Mouse (Mus musculus) embryonic facial prominence, embryonic 15.5 days (tissue): ENCODE measurements at regions not wholly inside any gene's neighbourhood (a gene's known extent, or its start where the extent isn't known, plus 50 kb on each side); places are given as distances from the start of the nearest gene placed in this dataset.
A peak's percentile ranks its signal among the peaks of the same experiment; 100 is the strongest.

ENCODE experiments used
- ATAC-seq: fragments of 200-750 bp; cut with Nextera tagmentation; 2 replicates; pipeline ENCODE4 v1.8.0; 2017; ENCODE audit warnings: low read depth, moderate TSS enrichment; ENCODE audit not compliant: insufficient number of reproducible peaks, low FRiP score, low TSS enrichment
- H3K27ac ChIP-seq: fragments of 300-500 bp; sonication (generic); replicated peaks from 2 replicates; pipeline ENCODE4 v1.5.1; 2015; ENCODE audit warnings: mild to moderate bottlenecking, inconsistent platforms
- H3K27me3 ChIP-seq: fragments of 300-500 bp; sonication (generic); 2 replicates; pipeline ENCODE4 v1.6.1; 2015; ENCODE audit warnings: inconsistent platforms
- H3K36me3 ChIP-seq: fragments of 300-500 bp; sonication (generic); 2 replicates; pipeline ENCODE4 v1.6.1; 2015; ENCODE audit warnings: mild to moderate bottlenecking, inconsistent platforms
- H3K4me1 ChIP-seq: fragments of 300-500 bp; sonication (generic); 2 replicates; pipeline ENCODE4 v1.6.1; 2015; ENCODE audit warnings: inconsistent platforms
- H3K4me2 ChIP-seq: fragments of 300-500 bp; sonication (generic); replicated peaks from 2 replicates; pipeline ENCODE4 v1.6.1; 2015; ENCODE audit warnings: mild to moderate bottlenecking, inconsistent platforms
- H3K4me3 ChIP-seq: fragments of 300-500 bp; sonication (generic); replicated peaks from 2 replicates; pipeline ENCODE4 v1.5.1; 2015; ENCODE audit warnings: mild to moderate bottlenecking, inconsistent platforms
- H3K9ac ChIP-seq: fragments of 300-500 bp; sonication (generic); 2 replicates; pipeline ENCODE4 v1.6.1; 2015; ENCODE audit warnings: inconsistent platforms
- H3K9me3 ChIP-seq: fragments of 300-500 bp; sonication (generic); replicated peaks from 2 replicates; pipeline ENCODE4 v1.6.1; 2016; ENCODE audit warnings: inconsistent platforms
- WGBS: fragments of 180-500 bp; shearing (Covaris S2); methylation state at CpG from one replicate; pipeline ENCODE4 v1.1.7; 2015; 5-methylcytosine and 5-hydroxymethylcytosine counted together

GRCm38 (mm10) chr3:22947181-22947580, 870.7 kb downstream of the Tbl1xr1 start:
- no peak overlapping the region for H3K27ac ChIP-seq
- H3K4me1 ChIP-seq = no peaks in the 10 kb centered on the region
- no peaks in the 10 kb centered on the region for H3K9me3 ChIP-seq
- no peaks in the 10 kb centered on the region for H3K27me3 ChIP-seq
- no peak overlapping the region for H3K4me2 ChIP-seq
- ATAC-seq = no peak
- no peaks in the 10 kb centered on the region for H3K36me3 ChIP-seq
- 68% methylated on average over 4 of the region's 4 CpGs for WGBS
- H3K9ac ChIP-seq = no peak overlapping the region
- H3K4me3 ChIP-seq = no peak overlapping the region

GRCm38 (mm10) chr3:22948168-22948768, 871.8 kb downstream of the Tbl1xr1 start:
- Histone ChIP-seq H3K27me3 (no peaks in the 10 kb centered on the region), H3K9me3 (no peaks in the 10 kb centered on the region), H3K4me3 (no peak overlapping the region), H3K27ac (0 out of 2 replicates have a peak overlapping the region, but pooled peaks have one; percentile 0), H3K4me1 (no peaks in the 10 kb centered on the region), H3K4me2 (no peak overlapping the region), H3K36me3 (no peaks in the 10 kb centered on the region), H3K9ac (no peak overlapping the region)
- WGBS = 18% methylated on average over 5 of the region's 5 CpGs
- ATAC-seq = peak; percentile 69

GRCm38 (mm10) chr3:22957422-22957821, 881.0 kb downstream of the Tbl1xr1 start:
- Histone ChIP-seq H3K27ac (no peak overlapping the region), H3K4me2 (no peak overlapping the region), H3K36me3 (no peaks in the 10 kb centered on the region), H3K4me3 (no peak overlapping the region), H3K4me1 (no peaks in the 10 kb centered on the region), H3K27me3 (no peaks in the 10 kb centered on the region), H3K9ac (no peak overlapping the region), H3K9me3 (no peaks in the 10 kb centered on the region)
- 53% methylated on average over 1 of the region's 1 CpGs for WGBS
- ATAC-seq = no peak

- WGBS = 83% methylated on average over 1 of the region's 1 CpGs
- Histone ChIP-seq H3K4me2 (no peak overlapping the region), H3K27me3 (no peaks in the 10 kb centered on the region), H3K4me3 (no peak overlapping the region), H3K9me3 (no peaks in the 10 kb centered on the region), H3K9ac (no peak overlapping the region), H3K27ac (no peak overlapping the region), H3K36me3 (no peaks in the 10 kb centered on the region), H3K4me1 (no peaks in the 10 kb centered on the region)
- ATAC-seq = no peak
Measured at GRCm38 (mm10) chr3:22972681-22973080, 896.2 kb downstream of the Tbl1xr1 start.

GRCm38 (mm10) chr3:22976801-22977200, 900.3 kb downstream of the Tbl1xr1 start:
- Histone ChIP-seq H3K27me3 (no peaks in the 10 kb centered on the region), H3K4me1 (no peaks in the 10 kb centered on the region), H3K27ac (no peak overlapping the region), H3K4me3 (no peak overlapping the region), H3K36me3 (no peaks in the 10 kb centered on the region), H3K9ac (no peak overlapping the region), H3K9me3 (no peaks in the 10 kb centered on the region), H3K4me2 (no peak overlapping the region)
- no peak for ATAC-seq
- 78% methylated on average over 1 of the region's 1 CpGs for WGBS

- no peak for ATAC-seq
- Histone ChIP-seq H3K4me2 (no peak overlapping the region), H3K27ac (no peak overlapping the region), H3K27me3 (no peaks in the 10 kb centered on the region), H3K36me3 (no peaks in the 10 kb centered on the region), H3K9ac (no peak overlapping the region), H3K9me3 (no peaks in the 10 kb centered on the region), H3K4me1 (no peaks in the 10 kb centered on the region), H3K4me3 (no peak overlapping the region)
- 84% methylated on average over 1 of the region's 1 CpGs for WGBS
Measured at GRCm38 (mm10) chr3:22979896-22980890, 903.7 kb downstream of the Tbl1xr1 start.

GRCm38 (mm10) chr3:22982430-22982829, 906.0 kb downstream of the Tbl1xr1 start:
- H3K9ac ChIP-seq = no peak overlapping the region
- no peaks in the 10 kb centered on the region for H3K9me3 ChIP-seq
- H3K36me3 ChIP-seq = no peaks in the 10 kb centered on the region
- H3K4me3 ChIP-seq = no peak overlapping the region
- H3K27ac ChIP-seq = no peak overlapping the region
- no peaks in the 10 kb centered on the region for H3K27me3 ChIP-seq
- H3K4me1 ChIP-seq = no peaks in the 10 kb centered on the region
- no peak for ATAC-seq
- no peak overlapping the region for H3K4me2 ChIP-seq

- no peaks in the 10 kb centered on the region for H3K9me3 ChIP-seq
- H3K27me3 ChIP-seq = no peaks in the 10 kb centered on the region
- no peak overlapping the region for H3K4me2 ChIP-seq
- H3K4me3 ChIP-seq = no peak overlapping the region
- WGBS = 66% methylated on average over 3 of the region's 3 CpGs
- no peaks in the 10 kb centered on the region for H3K36me3 ChIP-seq
- H3K9ac ChIP-seq = no peak overlapping the region
- no peak for ATAC-seq
- H3K27ac ChIP-seq = no peak overlapping the region
- no peaks in the 10 kb centered on the region for H3K4me1 ChIP-seq
Measured at GRCm38 (mm10) chr3:22990136-22990820, 913.8 kb downstream of the Tbl1xr1 start.

GRCm38 (mm10) chr3:22995228-22995627, 918.8 kb downstream of the Tbl1xr1 start:
- no peaks in the 10 kb centered on the region for H3K27me3 ChIP-seq
- no peaks in the 10 kb centered on the region for H3K9me3 ChIP-seq
- H3K4me3 ChIP-seq = no peak overlapping the region
- no peak for ATAC-seq
- no peaks in the 10 kb centered on the region for H3K4me1 ChIP-seq
- H3K4me2 ChIP-seq = no peak overlapping the region
- no peaks in the 10 kb centered on the region for H3K36me3 ChIP-seq
- 79% methylated on average over 6 of the region's 6 CpGs for WGBS
- no peak overlapping the region for H3K9ac ChIP-seq
- H3K27ac ChIP-seq = no peak overlapping the region

- Histone ChIP-seq H3K9ac (no peak overlapping the region), H3K27me3 (no peaks in the 10 kb centered on the region), H3K4me2 (no peak overlapping the region), H3K9me3 (no peaks in the 10 kb centered on the region), H3K36me3 (no peaks in the 10 kb centered on the region), H3K4me3 (no peak overlapping the region), H3K4me1 (no peaks in the 10 kb centered on the region), H3K27ac (no peak overlapping the region)
- no peak for ATAC-seq
- 65% methylated on average over 5 of the region's 5 CpGs for WGBS
Measured at GRCm38 (mm10) chr3:22995833-22996232, 919.4 kb downstream of the Tbl1xr1 start.

GRCm38 (mm10) chr3:23001071-23001470, 924.6 kb downstream of the Tbl1xr1 start:
- no peak overlapping the region for H3K4me2 ChIP-seq
- H3K36me3 ChIP-seq = no peaks in the 10 kb centered on the region
- no peaks in the 10 kb centered on the region for H3K4me1 ChIP-seq
- H3K4me3 ChIP-seq = no peak overlapping the region
- no peak overlapping the region for H3K9ac ChIP-seq
- H3K9me3 ChIP-seq = no peaks in the 10 kb centered on the region
- 74% methylated on average over 3 of the region's 3 CpGs for WGBS
- ATAC-seq = no peak
- H3K27me3 ChIP-seq = no peaks in the 10 kb centered on the region
- no peak overlapping the region for H3K27ac ChIP-seq
